Mouse (Mus musculus): ENCODE measurements around the gene Snap91. TPM values are rescaled to one million over a fixed set of nuclear protein-coding genes. Genes with fewer than 3 reads are reported as not detected.

Gene Snap91
- 3.6 and 4.2 TPM in 2 replicates for polyA plus RNA-seq (2016; fragmentation: Nextera tagmentation; extraction: Ambion mirVana)

DNA sequence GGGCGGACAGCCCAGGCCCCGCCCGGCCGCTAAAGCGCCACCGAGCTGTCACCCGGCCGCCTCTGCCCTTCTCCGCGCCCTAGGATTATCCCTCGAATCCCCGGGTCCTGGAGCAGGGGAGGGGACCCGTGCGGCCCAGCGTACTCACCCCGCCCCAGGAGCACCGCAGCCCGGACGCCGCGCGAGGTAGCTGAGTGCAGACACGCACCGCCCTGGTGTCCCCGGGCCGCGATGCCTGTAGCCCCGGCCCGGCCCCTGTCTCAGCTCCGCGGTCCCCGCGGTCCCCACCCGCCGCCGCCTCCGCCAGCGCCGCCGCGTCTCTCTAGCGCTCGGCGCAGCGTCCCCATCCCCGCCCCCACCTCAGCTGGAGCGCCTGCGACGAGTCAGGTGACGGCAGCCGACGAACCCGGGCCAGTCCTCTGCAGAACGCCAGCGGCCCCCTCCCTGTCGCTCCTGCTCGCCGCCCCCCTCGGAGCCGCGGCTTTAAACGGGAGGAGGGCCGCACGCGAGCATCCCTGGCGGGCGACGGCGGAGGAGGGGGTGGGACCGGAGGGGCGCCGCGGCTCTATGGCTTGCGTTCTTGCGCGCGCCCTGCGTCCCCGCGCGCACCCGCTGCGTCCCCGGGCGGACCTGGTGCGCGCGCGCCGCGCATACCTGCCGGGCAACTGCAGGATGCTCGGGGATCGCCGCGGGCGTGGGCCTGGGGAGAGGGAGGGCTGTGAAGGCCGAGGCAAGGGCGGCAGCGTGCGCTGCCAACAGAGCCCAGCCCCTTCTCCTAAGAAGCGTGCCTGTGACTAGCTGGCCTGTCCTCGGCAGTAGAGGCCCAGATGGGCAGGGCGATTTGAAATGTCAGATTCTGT is at the start of gene Snap91:
Gene Snap91, minus strand, starts transcription at position 542 of the 860 bp plus-strand sequence.
- H3K36me3 ChIP-seq = no peaks in the 10 kb centered on the region
- peaks cover 67% of the 10 kb centered on the region for H3K27me3 ChIP-seq (ENCODE audit: low read depth, poor library complexity, severe bottlenecking)
- peaks cover 18% of the 10 kb centered on the region for H3K4me1 ChIP-seq
- peak within 1 kb of the TSS; percentile 72 for H3K27ac ChIP-seq
- no peaks in the 10 kb centered on the region for H3K9me3 ChIP-seq (replicated peaks)
- peak within 1 kb of the TSS; percentile 83 for H3K4me3 ChIP-seq
- DNase-seq (ENCODE audit: low spot score) = peak; percentile 75
- under 1% methylated on average over 97 of the region's 104 CpGs for WGBS

GRCm38 (mm10) chr9:86926519-86926918 is 46.1 kb upstream of the Snap91 start:
- H3K36me3 ChIP-seq = no peaks in the 10 kb centered on the region
- no peaks in the 10 kb centered on the region for H3K9me3 ChIP-seq (replicated peaks)
- peaks cover 12% of the 10 kb centered on the region for H3K4me1 ChIP-seq
- no peak overlapping the region for H3K4me3 ChIP-seq
- 89% methylated on average over 5 of the region's 5 CpGs for WGBS
- H3K27me3 ChIP-seq (ENCODE audit: low read depth, poor library complexity, severe bottlenecking) = no peaks in the 10 kb centered on the region
- H3K27ac ChIP-seq = no peak overlapping the region
- DNase-seq (ENCODE audit: low spot score) = no peak

DNA sequence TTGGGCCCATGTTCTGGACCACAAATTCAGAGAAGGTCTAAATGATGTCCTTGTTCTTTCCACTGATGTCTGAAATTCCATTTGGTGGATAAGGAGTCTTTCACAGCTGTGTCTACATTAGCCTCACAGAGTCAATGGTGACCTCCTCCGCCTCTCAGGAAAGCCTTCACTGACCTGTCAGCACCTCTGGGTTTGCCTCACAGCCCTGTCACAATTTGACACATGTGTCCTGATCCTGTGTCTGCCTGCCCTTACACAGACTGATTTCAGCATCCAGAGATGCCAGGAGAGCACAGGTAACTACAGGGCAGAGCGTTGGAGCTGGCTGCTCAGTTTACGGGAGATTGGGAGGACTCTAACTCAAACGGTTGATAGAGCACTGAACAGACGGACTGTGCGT is 45.2 kb upstream of the Snap91 start:
- no peak overlapping the region for H3K4me3 ChIP-seq
- peaks cover 12% of the 10 kb centered on the region for H3K4me1 ChIP-seq
- DNase-seq (ENCODE audit: low spot score) = no peak
- H3K27me3 ChIP-seq (ENCODE audit: low read depth, poor library complexity, severe bottlenecking) = no peaks in the 10 kb centered on the region
- H3K27ac ChIP-seq = no peak overlapping the region
- 84% methylated on average over 6 of the region's 6 CpGs for WGBS
- H3K36me3 ChIP-seq = no peaks in the 10 kb centered on the region
- no peaks in the 10 kb centered on the region for H3K9me3 ChIP-seq (replicated peaks)

DNA sequence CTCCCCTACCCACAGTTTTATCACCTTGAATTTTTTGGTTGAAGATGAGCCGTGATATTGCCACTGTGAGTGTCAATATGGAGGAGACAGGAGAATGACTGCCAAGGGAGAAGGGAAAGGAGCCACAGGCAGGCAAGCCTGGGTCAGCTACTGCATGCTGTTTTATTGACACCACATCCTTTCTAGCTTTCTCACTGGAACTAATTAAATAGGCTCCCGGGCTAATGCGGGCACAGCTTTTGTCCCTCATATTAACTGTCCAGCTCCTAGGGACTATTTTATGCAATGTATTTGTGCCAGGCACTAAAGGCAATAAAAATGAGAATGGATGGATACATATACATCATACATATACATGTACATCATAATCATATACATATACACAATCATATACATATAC is 42.0 kb upstream of the Snap91 start:
- Histone ChIP-seq H3K27me3 (ENCODE audit: low read depth, poor library complexity, severe bottlenecking) (no peaks in the 10 kb centered on the region), H3K9me3 (replicated peaks) (no peaks in the 10 kb centered on the region), H3K36me3 (no peaks in the 10 kb centered on the region), H3K27ac (no peak overlapping the region), H3K4me1 (peaks cover 12% of the 10 kb centered on the region), H3K4me3 (no peak overlapping the region)
- no peak for DNase-seq (ENCODE audit: low spot score)
- 66% methylated on average over 3 of the region's 3 CpGs for WGBS

DNA sequence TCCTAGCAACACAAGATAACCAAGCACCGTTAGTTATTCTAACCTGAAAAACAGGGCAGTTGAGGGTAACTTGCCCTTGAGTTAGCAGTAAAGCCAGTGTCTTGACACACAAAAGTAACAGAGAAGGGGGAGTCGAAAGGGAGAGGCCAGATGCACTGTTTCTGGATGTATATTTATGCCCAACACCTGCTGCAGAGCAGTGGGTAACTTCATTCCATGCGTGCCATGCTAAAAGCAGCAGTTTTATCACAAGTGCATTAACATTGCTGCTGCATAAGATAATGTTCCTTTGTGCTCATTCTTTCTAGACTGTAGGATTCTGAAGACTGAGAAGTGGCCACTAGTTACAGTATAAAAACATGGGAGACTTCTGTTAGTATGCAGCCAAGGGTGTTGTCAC is 36.1 kb upstream of the Snap91 start:
- Histone ChIP-seq H3K9me3 (replicated peaks) (no peaks in the 10 kb centered on the region), H3K36me3 (no peaks in the 10 kb centered on the region), H3K27ac (no peak overlapping the region), H3K4me1 (no peaks in the 10 kb centered on the region), H3K4me3 (no peak overlapping the region), H3K27me3 (ENCODE audit: low read depth, poor library complexity, severe bottlenecking) (no peaks in the 10 kb centered on the region)
- no peak for DNase-seq (ENCODE audit: low spot score)
- 90% methylated on average over 3 of the region's 3 CpGs for WGBS

DNA sequence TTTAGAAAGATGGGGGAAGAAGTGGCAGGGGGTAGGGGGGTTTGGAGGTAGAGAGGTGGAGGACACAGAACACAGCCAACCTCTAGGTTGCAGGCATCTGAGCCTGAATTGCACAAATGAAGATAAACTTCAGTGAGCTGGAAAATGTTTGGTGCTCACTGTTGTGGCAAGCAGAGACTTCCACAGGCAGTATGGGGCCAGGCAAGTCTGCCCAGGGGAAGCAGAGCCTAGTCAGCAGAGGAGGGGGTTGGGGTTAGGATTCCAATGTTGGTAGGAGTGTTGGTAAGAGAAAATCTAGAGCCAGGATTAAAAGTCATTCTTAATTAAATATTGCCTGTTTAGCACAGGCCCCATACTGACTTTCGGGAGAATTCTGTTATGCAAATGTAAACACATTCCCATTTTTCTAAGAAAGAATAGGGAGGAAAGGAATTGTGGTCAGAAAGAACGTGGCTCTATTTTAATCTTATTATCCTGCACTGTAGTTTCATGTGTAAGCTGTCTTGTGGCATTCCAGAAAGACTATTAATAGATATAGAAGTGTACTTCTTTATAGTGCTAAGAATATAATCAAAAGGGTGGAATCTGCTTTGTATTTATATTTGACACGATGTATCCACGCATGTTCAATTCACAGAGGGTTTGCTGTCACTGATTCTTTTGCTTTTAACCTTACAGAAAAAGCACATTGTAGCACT is 19.2 kb upstream of the Snap91 start:
- Histone ChIP-seq H3K4me1 (no peaks in the 10 kb centered on the region), H3K27me3 (ENCODE audit: low read depth, poor library complexity, severe bottlenecking) (no peaks in the 10 kb centered on the region)

GRCm38 (mm10) chr9:86879216-86880112 is 990 bp downstream of the Snap91 start:
- under 1% methylated on average over 75 of the region's 75 CpGs for WGBS
- peak; percentile 63 for DNase-seq (ENCODE audit: low spot score)
- H3K4me3 ChIP-seq = peak overlapping the region; percentile 83
- peaks cover 18% of the 10 kb centered on the region for H3K4me1 ChIP-seq
- no peaks in the 10 kb centered on the region for H3K9me3 ChIP-seq (replicated peaks)
- peak overlapping the region; percentile 72; the same call in 1 of the 2 replicates for H3K27ac ChIP-seq
- H3K36me3 ChIP-seq = no peaks in the 10 kb centered on the region
- peaks cover 67% of the 10 kb centered on the region for H3K27me3 ChIP-seq (ENCODE audit: low read depth, poor library complexity, severe bottlenecking)

More for the DNA sequence above, 19.2 kb upstream of the Snap91 start:
- Histone ChIP-seq H3K4me3 (no peak overlapping the region), H3K36me3 (no peaks in the 10 kb centered on the region), H3K27ac (no peak overlapping the region), H3K9me3 (replicated peaks) (no peaks in the 10 kb centered on the region)
- DNase-seq (ENCODE audit: low spot score) = no peak
- WGBS = 84% methylated on average over 4 of the region's 4 CpGs

- peak overlapping the region; percentile 83; the same call in 1 of the 2 replicates for H3K4me3 ChIP-seq
- 67% methylated on average over 6 of the region's 6 CpGs for WGBS
- no peaks in the 10 kb centered on the region for H3K9me3 ChIP-seq (replicated peaks)
- peaks cover 18% of the 10 kb centered on the region for H3K4me1 ChIP-seq
- H3K27me3 ChIP-seq (ENCODE audit: low read depth, poor library complexity, severe bottlenecking) = peaks cover 67% of the 10 kb centered on the region
- H3K27ac ChIP-seq = no peak overlapping the region
- DNase-seq (ENCODE audit: low spot score) = no peak
- no peaks in the 10 kb centered on the region for H3K36me3 ChIP-seq
These were observed 1.7 kb downstream of the Snap91 start for GRCm38 (mm10) chr9:86878716-86879115.

DNA sequence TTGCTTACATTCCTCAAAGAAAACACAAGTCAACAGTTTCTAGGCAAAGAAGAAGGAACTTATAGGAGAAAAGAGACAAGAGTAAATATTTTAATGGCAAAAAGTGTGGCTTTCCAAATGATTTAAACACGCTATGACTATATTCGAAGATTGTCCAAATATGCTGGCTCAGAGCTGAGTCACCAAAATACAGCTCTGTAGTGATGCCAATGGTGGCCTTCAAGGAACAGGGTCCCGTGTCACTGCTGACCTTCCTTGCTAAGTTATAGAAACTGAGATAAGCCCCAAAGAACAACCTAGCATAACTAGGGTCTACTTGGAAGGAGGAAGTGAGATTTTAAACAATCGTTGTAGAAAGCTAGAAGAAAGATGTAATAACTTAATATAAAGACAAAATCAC is 6.8 kb downstream of the Snap91 start:
- Histone ChIP-seq H3K27ac (no peak overlapping the region), H3K9me3 (replicated peaks) (no peaks in the 10 kb centered on the region), H3K36me3 (no peaks in the 10 kb centered on the region), H3K4me1 (no peaks in the 10 kb centered on the region), H3K4me3 (no peak overlapping the region), H3K27me3 (ENCODE audit: low read depth, poor library complexity, severe bottlenecking) (peaks cover 27% of the 10 kb centered on the region)
- no peak for DNase-seq (ENCODE audit: low spot score)
- 89% methylated on average over 4 of the region's 4 CpGs for WGBS

- Histone ChIP-seq H3K9me3 (replicated peaks) (no peaks in the 10 kb centered on the region), H3K4me1 (no peaks in the 10 kb centered on the region), H3K27ac (no peak overlapping the region), H3K4me3 (no peak overlapping the region), H3K36me3 (no peaks in the 10 kb centered on the region), H3K27me3 (ENCODE audit: low read depth, poor library complexity, severe bottlenecking) (no peaks in the 10 kb centered on the region)
- 72% methylated on average over 11 of the region's 11 CpGs for WGBS
- DNase-seq (ENCODE audit: low spot score) = no peak
These were observed 10.7 kb downstream of the Snap91 start for GRCm38 (mm10) chr9:86869586-86870338.

DNA sequence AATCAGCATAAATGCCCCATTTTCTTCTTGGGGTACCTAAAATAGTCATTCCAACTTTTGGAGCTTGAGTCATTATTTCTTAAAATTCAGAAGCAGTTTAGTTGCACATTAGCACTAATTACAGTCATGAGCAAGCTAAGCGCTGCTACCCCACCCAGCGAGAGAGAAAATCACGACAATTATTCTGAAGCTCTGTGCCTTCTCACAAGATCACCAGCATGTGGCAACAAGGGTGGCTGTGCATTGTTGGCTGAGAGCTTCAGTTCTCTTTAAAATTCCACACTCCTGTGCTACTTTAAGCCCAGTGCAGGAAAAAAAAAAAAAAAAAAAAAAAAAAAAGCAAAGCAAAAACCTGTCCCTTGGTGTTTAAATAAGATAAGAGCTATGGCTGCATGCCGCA is 22.4 kb downstream of the Snap91 start:
- DNase-seq (ENCODE audit: low spot score) = no peak
- Histone ChIP-seq H3K4me1 (no peaks in the 10 kb centered on the region), H3K9me3 (replicated peaks) (no peaks in the 10 kb centered on the region), H3K36me3 (no peaks in the 10 kb centered on the region), H3K27me3 (ENCODE audit: low read depth, poor library complexity, severe bottlenecking) (no peaks in the 10 kb centered on the region), H3K27ac (no peak overlapping the region), H3K4me3 (no peak overlapping the region)
- 92% methylated on average over 4 of the region's 4 CpGs for whole genome bisulfite sequencing

DNA sequence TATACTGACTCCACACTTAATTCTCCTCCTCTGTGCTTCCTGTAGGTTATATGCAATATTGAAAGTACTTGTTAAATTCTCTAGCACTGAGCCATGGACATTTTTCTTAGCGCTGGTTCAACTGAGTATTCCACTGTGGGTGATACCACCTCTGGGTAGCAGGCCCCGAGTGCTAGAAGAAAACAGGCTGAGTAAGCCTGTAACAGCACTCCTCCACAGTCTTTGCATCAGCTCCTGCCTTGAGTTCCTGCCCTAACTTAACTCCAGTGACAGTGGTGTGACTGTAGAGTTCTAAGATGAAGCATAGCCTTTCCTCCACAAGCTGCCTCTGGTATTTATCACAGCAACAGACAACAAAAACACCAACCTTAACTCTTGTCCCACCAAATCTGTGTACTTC is 22.8 kb downstream of the Snap91 start:
- no peak overlapping the region for H3K27ac ChIP-seq
- H3K9me3 ChIP-seq (replicated peaks) = no peaks in the 10 kb centered on the region
- no peak overlapping the region for H3K4me3 ChIP-seq
- no peaks in the 10 kb centered on the region for H3K36me3 ChIP-seq
- no peak for DNase-seq (ENCODE audit: low spot score)
- H3K4me1 ChIP-seq = no peaks in the 10 kb centered on the region
- 94% methylated on average over 2 of the region's 2 CpGs for WGBS
- no peaks in the 10 kb centered on the region for H3K27me3 ChIP-seq (ENCODE audit: low read depth, poor library complexity, severe bottlenecking)

Data from limb, embryonic 10.5 days (tissue).